Mouse (Mus musculus) MEL (cell line): ENCODE data around the gene Sat2. TPM values are rescaled to one million over a fixed set of nuclear protein-coding genes. Genes with fewer than 3 reads are reported as not detected.

ENCODE experiments used
- DNase-seq: peaks from one replicate; pipeline ENCODE4 v3.0.0; 2011; ENCODE audit warnings: low read depth, low spot score
- H3K27ac ChIP-seq: 2 replicates; pipeline ENCODE4 v1.5.1; 2012; ENCODE audit warnings: low read depth, mild to moderate bottlenecking, control low read depth, low read length, moderate library complexity; ENCODE audit not compliant: control insufficient read depth
- H3K27me3 ChIP-seq, 2 experiments: fragments of 150-350 bp in 1 of 2; sonication (generic) in 1 of 2; 2 replicates each; pipeline ENCODE4 v1.6.1; 2012; ENCODE audit warnings: low read length in 2 of 2, mild to moderate bottlenecking in 2 of 2, improper control_type of control experiment in 1 of 2, moderate library complexity in 1 of 2; ENCODE audit not compliant: insufficient read depth in 2 of 2, control insufficient read depth in 1 of 2
- H3K36me3 ChIP-seq, 2 experiments: 2 replicates each; pipeline ENCODE4 v1.6.1; 2012 to 2014; ENCODE audit warnings: low read length in 2 of 2, improper control_type of control experiment in 1 of 2, inconsistent platforms in 1 of 2, mild to moderate bottlenecking in 1 of 2; ENCODE audit not compliant: insufficient read depth in 2 of 2, control insufficient read depth in 1 of 2
- H3K4me1 ChIP-seq, 2 experiments: fragments of 150-350 bp in 1 of 2; sonication (generic) in 1 of 2; 2 replicates each; pipeline ENCODE4 v1.6.1; 2012; ENCODE audit warnings: low read length in 2 of 2, improper control_type of control experiment in 1 of 2, mild to moderate bottlenecking in 1 of 2; ENCODE audit not compliant: insufficient read depth in 2 of 2, control insufficient read depth in 1 of 2
- H3K4me3 ChIP-seq, 2 experiments: fragments of 150-350 bp in 1 of 2; sonication (generic) in 1 of 2; 2 replicates each; pipeline ENCODE4 v1.5.1; 2012; ENCODE audit warnings: low read depth in 2 of 2, low read length in 2 of 2, mild to moderate bottlenecking in 2 of 2, moderate library complexity in 2 of 2, control low read depth in 1 of 2, improper control_type of control experiment in 1 of 2; ENCODE audit not compliant: control insufficient read depth in 1 of 2, insufficient read depth in 1 of 2
- H3K79me2 ChIP-seq: 2 replicates; pipeline ENCODE4 v1.6.1; 2012; ENCODE audit warnings: mild to moderate bottlenecking, low read length, moderate library complexity; ENCODE audit not compliant: control insufficient read depth, poor library complexity, insufficient read depth
- H3K9ac ChIP-seq: 2 replicates; pipeline ENCODE4 v1.6.1; 2012; ENCODE audit warnings: low read depth, mild to moderate bottlenecking, control low read depth, low read length, moderate library complexity; ENCODE audit not compliant: control insufficient read depth, poor library complexity, severe bottlenecking
- H3K9me3 ChIP-seq: fragments of 150-350 bp; sonication (generic); replicated peaks from 2 replicates; pipeline ENCODE4 v1.6.1; 2012; ENCODE audit warnings: mild to moderate bottlenecking, low read length, improper control_type of control experiment, moderate library complexity; ENCODE audit not compliant: insufficient read depth
- E2F4 ChIP-seq: IDR thresholded peaks from 2 replicates; pipeline ENCODE4 v1.6.1; 2011; ENCODE audit warnings: low read depth, low read length, improper control_type of control experiment, borderline replicate concordance
- ETS1 ChIP-seq: IDR thresholded peaks from 2 replicates; pipeline ENCODE4 v1.6.1; 2012; ENCODE audit warnings: low read depth, mild to moderate bottlenecking, inconsistent platforms, low read length, improper control_type of control experiment, moderate library complexity
- GABPA ChIP-seq: IDR thresholded peaks from 2 replicates; pipeline ENCODE4 v1.6.1; 2012; ENCODE audit warnings: low read depth, mild to moderate bottlenecking, inconsistent platforms, low read length, improper control_type of control experiment, moderate library complexity
- GATA1 ChIP-seq: IDR thresholded peaks from 2 replicates; pipeline ENCODE4 v1.6.1; 2011; ENCODE audit warnings: low read depth, low read length, improper control_type of control experiment
- MAFK ChIP-seq: IDR thresholded peaks from 2 replicates; pipeline ENCODE4 v1.6.1; 2011; ENCODE audit warnings: low read depth, mild to moderate bottlenecking, low read length, improper control_type of control experiment, borderline replicate concordance
- MAX ChIP-seq: IDR thresholded peaks from 2 replicates; pipeline ENCODE4 v1.6.1; 2011; ENCODE audit warnings: low read length, improper control_type of control experiment
- MEF2A ChIP-seq: IDR thresholded peaks from 2 replicates; pipeline ENCODE4 v1.6.1; 2014; ENCODE audit warnings: low read depth, mild to moderate bottlenecking, inconsistent platforms, low read length, improper control_type of control experiment; ENCODE audit not compliant: poor library complexity, insufficient replicate concordance, severe bottlenecking; ENCODE audit errors: extremely low read depth
- MXI1 ChIP-seq: IDR thresholded peaks from 2 replicates; pipeline ENCODE4 v1.6.1; 2011; ENCODE audit warnings: mild to moderate bottlenecking, low read depth, low read length, improper control_type of control experiment
- MYC ChIP-seq: IDR thresholded peaks from 2 replicates; pipeline ENCODE4 v1.6.1; 2011; ENCODE audit warnings: low read depth, mild to moderate bottlenecking, low read length, improper control_type of control experiment, moderate library complexity
- NELFE ChIP-seq: IDR thresholded peaks from 2 replicates; pipeline ENCODE4 v1.6.1; 2011; ENCODE audit warnings: low read depth, low read length, improper control_type of control experiment
- POLR2A ChIP-seq, 2 experiments: IDR thresholded peaks; 2 replicates each; pipeline ENCODE4 v1.6.1; 2011 to 2012; ENCODE audit warnings: low read length in 2 of 2, mild to moderate bottlenecking in 2 of 2, control low read depth in 1 of 2, improper control_type of control experiment in 1 of 2, low read depth in 1 of 2, moderate library complexity in 1 of 2; ENCODE audit not compliant: control insufficient read depth in 1 of 2, insufficient read depth in 1 of 2, poor library complexity in 1 of 2
- POLR2AphosphoS2 ChIP-seq: IDR thresholded peaks from 2 replicates; pipeline ENCODE4 v1.6.1; 2011; ENCODE audit warnings: low read length, improper control_type of control experiment
- RCOR1 ChIP-seq: IDR thresholded peaks from 2 replicates; pipeline ENCODE4 v1.6.1; 2012; ENCODE audit warnings: low read depth, mild to moderate bottlenecking, inconsistent platforms, low read length, improper control_type of control experiment
- SIN3A ChIP-seq: IDR thresholded peaks from 2 replicates; pipeline ENCODE4 v1.6.1; 2012; ENCODE audit warnings: low read length, improper control_type of control experiment, inconsistent platforms
- SMC3 ChIP-seq: IDR thresholded peaks from 2 replicates; pipeline ENCODE4 v1.6.1; 2011; ENCODE audit warnings: low read depth, low read length, improper control_type of control experiment
- TAL1 ChIP-seq: IDR thresholded peaks from 2 replicates; pipeline ENCODE4 v1.6.1; 2012; ENCODE audit warnings: mild to moderate bottlenecking, inconsistent platforms, low read length, moderate library complexity, mixed read lengths
- TBP ChIP-seq: IDR thresholded peaks from 2 replicates; pipeline ENCODE4 v1.8.0; 2011; ENCODE audit warnings: low read depth, low read length, improper control_type of control experiment
- TCF12 ChIP-seq: IDR thresholded peaks from 2 replicates; pipeline ENCODE4 v1.6.1; 2014; ENCODE audit warnings: low read depth, mild to moderate bottlenecking, inconsistent platforms, low read length, improper control_type of control experiment, moderate library complexity
- UBTF ChIP-seq: IDR thresholded peaks from 2 replicates; pipeline ENCODE4 v1.6.1; 2012; ENCODE audit warnings: low read depth, mild to moderate bottlenecking, inconsistent platforms, low read length, improper control_type of control experiment, moderate library complexity, borderline replicate concordance; ENCODE audit not compliant: insufficient read depth
- USF1 ChIP-seq: IDR thresholded peaks from 2 replicates; pipeline ENCODE4 v1.6.1; 2014; ENCODE audit warnings: low read depth, mild to moderate bottlenecking, inconsistent platforms, low read length, improper control_type of control experiment, moderate library complexity
- ZC3H11A ChIP-seq: IDR thresholded peaks from 2 replicates; pipeline ENCODE4 v1.6.1; 2012; ENCODE audit warnings: low read depth, mild to moderate bottlenecking, inconsistent platforms, low read length, improper control_type of control experiment
- ZNF384 ChIP-seq: IDR thresholded peaks from 2 replicates; pipeline ENCODE4 v1.6.1; 2012; ENCODE audit warnings: low read depth, mild to moderate bottlenecking, inconsistent platforms, low read length, improper control_type of control experiment
- polyA plus RNA-seq, 2 experiments: library from polyadenylated mRNA; stranded (reverse) in 1 of 2; unstranded in 1 of 2; fragments of >175 nt in 1 of 2; fragments of >200 nt in 1 of 2; gene quantifications; 2 replicates each; pipeline versions ENCODE4 v1.2.1 to v1.2.4; 2012; ENCODE audit warnings: low replicate concordance in 2 of 2, low read depth in 1 of 2; ENCODE audit not compliant: insufficient read length in 2 of 2, insufficient read depth in 1 of 2, missing spikeins in 1 of 2
- total RNA-seq: library from RNA; depleted of rRNA; stranded (reverse); fragments of 300-350 nt; gene quantifications from 2 replicates; pipeline ENCODE4 v1.2.3, GENCODE M21; 2012

Gene Sat2
- total and polyA plus RNA-seq, 3 experiments: not detected

- Histone ChIP-seq H3K4me3 (no peak overlapping the region), H3K27ac (no peak overlapping the region), H3K9me3 (no peaks in the 10 kb centered on the region), H3K9ac (no peak overlapping the region), H3K27me3 (no peaks in the 10 kb centered on the region), H3K79me2 (peaks cover 4% of the 10 kb centered on the region; the same call in 1 of the 2 replicates), H3K4me1 (peaks cover 4 to 11% of the 10 kb centered on the region in 2 experiments), H3K36me3 (peaks cover 0 to 14% of the 10 kb centered on the region in 2 experiments; a peak in 2 of 4 replicates)
- 0 out of 2 replicates have a peak, but pooled peaks have one; percentile 4 for TF ChIP-seq SIN3A
- TF ChIP-seq POLR2A (IDR thresholded peaks at IDR 0.05; ENCODE audit: control insufficient read depth in 1 of 2, insufficient read depth in 1 of 2, low read depth in 1 of 2, low read length in 2 of 2, poor library complexity in 1 of 2): no peak
- DNase-seq: no peak
Observed at GRCm38 (mm10) chr11:69657462-69657881, 35.6 kb downstream of the Sat2 start.

- peak overlapping the region; percentile 85 for H3K9ac ChIP-seq
- H3K79me2 ChIP-seq: peaks cover 8% of the 10 kb centered on the region
- peak; percentile 58 for DNase-seq
- peak overlapping the region; percentile 63 to 78 for H3K4me3 ChIP-seq
- TF ChIP-seq MXI1 (no peak), MEF2A (no peak), MAX (no peak), TAL1 (0 out of 2 replicates have a peak, but pooled peaks have one; percentile 5)
- H3K27me3 ChIP-seq: no peaks in the 10 kb centered on the region
- peak overlapping the region; percentile 30 for H3K27ac ChIP-seq
- H3K4me1 ChIP-seq: peaks cover 4 to 23% of the 10 kb centered on the region in 2 experiments
- peaks cover 0 to 23% of the 10 kb centered on the region in 2 experiments; a peak in 2 of 4 replicates for H3K36me3 ChIP-seq
- H3K9me3 ChIP-seq: no peaks in the 10 kb centered on the region
Observed at GRCm38 (mm10) chr11:69661221-69661881, 39.5 kb downstream of the Sat2 start.

GRCm38 (mm10) chr11:69662213-69662966, 40.6 kb downstream of the Sat2 start, which contains the start of gene Mpdu1:
TSS of gene Mpdu1 (minus strand) at chr11:69662642.
- peaks cover 4 to 19% of the 10 kb centered on the region in 2 experiments for H3K4me1 ChIP-seq
- peaks cover 8% of the 10 kb centered on the region for H3K79me2 ChIP-seq
- peaks cover 0 to 15% of the 10 kb centered on the region in 2 experiments; a peak in 2 of 4 replicates for H3K36me3 ChIP-seq
- peak within 1 kb of the TSS; percentile 63 to 78 for H3K4me3 ChIP-seq
- DNase-seq: peak; percentile 99
- peak within 1 kb of the TSS; percentile 85 for H3K9ac ChIP-seq
- H3K27ac ChIP-seq: peak within 1 kb of the TSS; percentile 96
- no peaks in the 10 kb centered on the region for H3K9me3 ChIP-seq
- H3K27me3 ChIP-seq: no peaks in the 10 kb centered on the region
- TF ChIP-seq ZC3H11A (no peak), TCF12 (peak; percentile 67; the same call in 1 of the 2 replicates), ZNF384 (peak; percentile 72), GABPA (no peak), UBTF (0 out of 2 replicates have a peak, but pooled peaks have one; percentile 25), E2F4 (peak; percentile 84), MAFK (no peak), SMC3 (0 out of 2 replicates have a peak, but pooled peaks have one; percentile 9), ETS1 (peak; percentile 37; the same call in 1 of the 2 replicates), MYC (peak; percentile 81), TBP (peak; percentile 94), GATA1 (0 out of 2 replicates have a peak, but pooled peaks have one; percentile 8), RCOR1 (no peak; the same call in 1 of the 2 replicates), MAX (peak; percentile 81), NELFE (peak; percentile 82), SIN3A (peak; percentile 90), POLR2AphosphoS2 (peak; percentile 93), POLR2A (IDR thresholded peaks at IDR 0.05; ENCODE audit: control insufficient read depth in 1 of 2, insufficient read depth in 1 of 2, low read depth in 1 of 2, low read length in 2 of 2, poor library complexity in 1 of 2) (peak; percentile 93 to 97), USF1 (no peak)
